Mouse (Mus musculus): ENCODE data around the gene Fpr2.
"Not testable (repeated sequence)": the region's sequence is repeated elsewhere in the genome, so short reads cannot be mapped to it uniquely, and the experiment has no call there.

The Fpr2 gene

DNA sequence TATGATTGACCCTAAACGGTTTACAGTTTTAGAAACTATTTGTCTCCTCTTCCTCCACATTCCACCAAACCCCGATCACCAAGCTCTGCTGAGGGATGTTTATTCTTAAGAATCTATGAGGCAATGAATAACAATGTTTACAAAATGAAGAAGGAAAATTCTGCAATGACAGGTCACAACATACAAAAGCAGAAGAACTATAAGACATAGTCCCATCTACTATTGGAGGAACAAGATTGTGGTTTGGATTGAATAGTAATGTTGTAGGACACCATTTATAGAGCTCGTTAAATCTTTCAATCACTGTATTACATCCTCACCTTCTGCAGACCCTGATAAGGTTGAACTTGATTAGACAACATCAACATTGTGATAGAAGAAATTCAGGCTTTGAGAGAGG is 5.0 kb upstream of the Fpr2 start:
- no peak for DNase-seq (ENCODE audit: low spot score)

- DNase-seq (ENCODE audit: low spot score): no peak
Measured at GRCm38 (mm10) chr17:17883840-17884239, 3.8 kb upstream of the Fpr2 start, which contains the start of gene Fpr1. Gene Fpr1 (minus strand): TSS chr17:17883940.

GRCm38 (mm10) chr17:17889732-17890425 is 2.3 kb downstream of the Fpr2 start:
- DNase-seq (ENCODE audit: low spot score): no peak

DNA sequence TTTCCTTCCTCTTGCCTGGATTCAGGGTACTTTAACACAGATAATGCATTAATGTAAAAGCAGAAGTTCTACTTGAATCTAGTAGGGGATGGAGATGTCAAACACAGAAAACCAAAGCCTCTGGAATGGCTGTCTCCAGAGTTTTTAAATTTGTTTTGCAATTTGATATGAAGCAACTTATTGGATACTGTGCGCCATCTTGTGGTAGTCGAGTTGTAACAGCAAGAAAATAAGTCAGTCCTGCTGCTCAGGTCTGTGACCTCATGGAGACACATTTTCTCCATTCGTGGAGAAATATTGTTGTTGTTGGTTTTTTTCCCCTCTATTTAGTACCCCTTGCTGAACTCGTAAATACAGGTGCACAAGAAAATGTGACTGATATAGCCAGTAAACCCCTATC is 8.4 kb downstream of the Fpr2 start:
- peak; percentile 44 for DNase-seq (ENCODE audit: low spot score)

DNA sequence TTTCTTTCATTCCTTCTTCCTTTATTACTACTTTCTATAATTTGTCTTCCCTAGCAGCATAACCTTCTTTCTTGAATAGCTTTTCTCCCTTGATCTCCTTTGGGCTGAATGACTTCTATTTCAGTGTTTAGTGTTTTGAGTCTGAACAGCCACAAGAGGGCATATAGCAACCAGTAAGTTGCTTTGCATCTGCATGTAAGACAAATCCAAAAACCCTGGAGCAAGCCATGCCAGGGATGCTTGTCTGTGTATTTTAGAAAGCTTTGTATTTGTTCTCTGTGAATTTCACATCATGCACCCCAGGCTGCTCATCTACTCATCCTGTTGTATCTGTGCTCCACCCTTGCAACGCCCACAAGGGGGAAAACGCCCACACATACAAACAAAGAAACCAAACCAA is 11.6 kb downstream of the Fpr2 start:
- no peak for DNase-seq (ENCODE audit: low spot score)

DNA sequence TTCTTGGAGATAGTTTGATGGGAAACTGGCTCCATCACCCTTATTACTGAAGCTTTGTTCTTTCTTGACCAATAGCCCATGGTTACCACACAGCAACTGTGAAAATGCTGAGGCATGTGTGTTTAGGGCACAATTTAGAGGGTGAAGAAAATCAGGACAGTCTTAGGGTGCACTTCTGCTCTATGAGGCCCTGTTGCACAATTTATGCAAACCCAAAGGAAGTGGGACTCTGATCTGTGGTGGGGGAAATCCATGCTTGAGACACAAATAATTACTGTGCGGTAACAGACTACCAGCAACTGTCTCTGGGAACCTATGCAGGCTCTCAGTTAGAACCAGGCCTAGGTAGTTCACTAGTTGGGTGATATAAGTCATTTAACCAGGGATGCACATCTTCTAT is 13.1 kb downstream of the Fpr2 start:
- DNase-seq (ENCODE audit: low spot score): no peak

GRCm38 (mm10) chr17:17909636-17910421 is 22.2 kb downstream of the Fpr2 start:
- DNase-seq (ENCODE audit: low spot score): peak; percentile 84

GRCm38 (mm10) chr17:17912618-17913017 is 25.0 kb downstream of the Fpr2 start:
- DNase-seq (ENCODE audit: low spot score): not testable (repeated sequence)

- DNase-seq (ENCODE audit: low spot score): no peak
Measured at GRCm38 (mm10) chr17:17917376-17917775, 29.8 kb downstream of the Fpr2 start.

DNA sequence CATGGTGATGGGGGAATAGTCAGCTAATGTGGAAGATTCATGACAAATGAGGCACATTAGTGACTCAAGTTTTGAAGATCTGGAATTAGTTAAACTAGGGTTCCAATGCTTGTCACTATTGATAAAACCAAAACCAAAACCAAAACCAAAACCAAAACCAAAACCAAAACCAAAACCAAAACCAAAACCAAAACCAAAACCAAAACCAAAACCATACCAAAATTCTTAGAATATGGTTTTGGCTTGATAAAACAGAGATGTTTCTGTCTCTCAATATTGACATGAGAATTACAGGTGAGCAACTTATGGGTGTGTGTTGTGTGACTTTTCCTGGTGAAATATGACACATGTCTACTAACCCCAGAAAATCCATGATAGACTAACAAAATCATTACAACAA is 30.2 kb downstream of the Fpr2 start:
- DNase-seq (ENCODE audit: low spot score): no peak

Data from layer of hippocampus, adult 11-12 months (tissue).